Mouse (Mus musculus): ENCODE data around the gene Fgb.

DNA sequence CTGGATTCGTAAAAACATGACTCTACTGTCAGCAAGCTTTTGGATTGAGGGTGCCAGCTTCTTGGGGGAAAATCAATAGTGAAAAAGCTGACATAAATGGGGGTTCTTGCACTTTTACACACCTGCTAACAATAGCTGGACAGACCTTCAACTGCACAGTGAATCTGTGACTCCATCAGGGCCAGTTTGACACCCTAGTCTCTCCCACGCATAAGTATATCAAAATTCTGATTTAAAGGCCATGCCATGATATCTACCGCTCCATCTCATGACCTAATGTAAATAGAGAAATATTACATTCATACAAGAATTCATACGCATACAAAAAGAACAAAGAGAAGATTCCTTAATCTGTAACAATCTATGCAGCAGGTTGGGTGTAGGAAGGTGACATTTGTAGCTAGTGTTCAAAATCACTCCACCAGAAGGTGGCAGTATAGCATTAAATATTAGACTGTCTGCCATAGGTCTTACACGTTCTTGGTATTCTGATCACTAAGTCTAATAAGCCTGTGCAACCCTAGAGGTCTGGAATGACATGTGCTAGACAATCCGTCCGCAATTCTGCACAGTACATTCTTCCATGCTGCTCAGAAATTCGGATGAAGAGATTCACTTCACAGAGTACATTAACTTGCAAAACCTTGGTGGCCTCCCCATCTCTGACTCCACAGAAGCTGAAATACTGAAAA is 50.7 kb downstream of the Fgb start:
- peak; percentile 78 for TF ChIP-seq CTCF (IDR thresholded peaks at IDR 0.05)
- no peak for TF ChIP-seq EP300 (IDR thresholded peaks at IDR 0.05)

Measured in lung, postnatal 0 days (tissue).